Mouse (Mus musculus): ENCODE data around the gene Mybbp1a.
"Not testable (repeated sequence)": the region's sequence is repeated elsewhere in the genome, so short reads cannot be mapped to it uniquely, and the experiment has no call there.

The Mybbp1a gene

GRCm38 (mm10) chr11:72413016-72413415 is 28.1 kb upstream of the Mybbp1a start:
- no peak for DNase-seq (ENCODE audit: low read depth in 1 of 2, low spot score in 2 of 2)

DNA sequence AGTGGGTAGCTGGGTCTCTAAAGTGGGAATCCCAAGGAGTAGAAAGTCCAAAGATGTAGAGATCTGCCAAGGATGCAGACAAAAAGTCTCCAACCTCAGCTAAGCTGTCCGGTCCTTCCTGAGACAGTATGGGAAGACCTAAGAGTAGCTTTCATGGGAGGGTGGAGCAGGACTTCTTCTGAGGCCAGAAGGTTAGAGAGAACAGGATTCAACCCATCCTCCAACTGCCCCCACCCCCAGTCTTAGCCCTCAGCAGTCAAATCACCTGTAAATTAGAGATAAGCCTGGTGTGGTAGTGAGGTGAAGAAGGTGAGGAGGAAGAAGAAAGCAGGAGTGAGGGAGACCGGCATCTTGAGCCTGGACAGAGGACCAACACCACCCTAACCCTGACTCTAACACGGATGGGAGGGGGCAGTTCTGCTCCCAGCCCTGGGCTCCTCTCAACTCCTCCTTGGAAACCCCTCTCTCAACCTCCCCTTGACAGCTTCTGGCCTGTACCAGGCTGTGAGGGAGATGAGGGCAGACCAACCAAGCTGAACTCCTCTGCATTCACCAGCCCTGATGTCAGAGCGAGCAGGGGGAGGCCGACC is 27.5 kb upstream of the Mybbp1a start:
- DNase-seq (ENCODE audit: low read depth in 1 of 2, low spot score in 2 of 2): no peak

- DNase-seq (ENCODE audit: low read depth in 1 of 2, low spot score in 2 of 2): no peak
Measured at GRCm38 (mm10) chr11:72415155-72415554, 26.0 kb upstream of the Mybbp1a start.

GRCm38 (mm10) chr11:72416666-72417065 is 24.5 kb upstream of the Mybbp1a start:
- no peak for DNase-seq (ENCODE audit: low read depth in 1 of 2, low spot score in 2 of 2)

DNA sequence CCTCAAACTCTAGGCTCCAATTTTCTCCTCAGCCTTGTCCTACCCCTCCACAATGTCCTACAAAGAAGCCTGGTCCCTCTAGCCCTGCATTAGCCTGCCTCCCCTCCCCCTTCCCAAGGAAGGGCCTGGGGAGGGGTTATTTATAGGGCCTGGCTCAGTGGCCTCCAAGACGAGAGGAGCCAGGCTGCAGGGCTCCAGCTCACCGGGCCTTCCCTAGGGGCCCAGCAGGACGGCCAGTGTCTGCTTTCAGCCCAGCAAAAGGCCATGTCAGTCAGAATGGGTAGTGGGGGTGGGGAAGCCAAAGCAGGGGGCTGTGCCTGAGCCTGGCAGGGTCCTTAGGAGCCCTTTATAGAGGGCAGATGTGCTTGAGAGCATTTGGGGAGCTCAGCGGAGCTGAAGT is 23.8 kb upstream of the Mybbp1a start:
- no peak for DNase-seq (ENCODE audit: low read depth in 1 of 2, low spot score in 2 of 2)

- DNase-seq (ENCODE audit: low read depth in 1 of 2, low spot score in 2 of 2): no peak
Measured at GRCm38 (mm10) chr11:72418227-72418626, 22.9 kb upstream of the Mybbp1a start.

DNA sequence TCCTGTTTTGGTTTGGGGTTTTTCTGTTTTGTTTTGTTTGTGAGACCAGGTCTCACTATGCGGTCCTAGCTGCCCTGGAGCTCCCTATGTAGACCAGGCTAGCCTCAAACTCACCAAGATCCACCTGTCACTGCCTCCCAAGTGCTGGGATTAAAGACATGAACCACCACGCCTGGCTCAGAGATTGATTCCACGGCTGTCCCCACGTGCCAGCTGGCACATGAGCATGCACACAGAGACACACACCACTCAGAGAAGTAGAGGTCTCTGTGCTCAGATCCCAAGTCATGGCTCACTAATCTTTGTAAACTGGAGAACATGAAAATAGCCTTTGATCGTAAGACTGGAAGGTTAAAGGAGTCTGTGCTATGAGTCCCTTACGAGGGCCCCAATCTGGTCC is 22.1 kb upstream of the Mybbp1a start:
- DNase-seq (ENCODE audit: low read depth in 1 of 2, low spot score in 2 of 2): no peak

GRCm38 (mm10) chr11:72420460-72421122 is 20.6 kb upstream of the Mybbp1a start:
- DNase-seq (ENCODE audit: low read depth in 1 of 2, low spot score in 2 of 2): no peak

GRCm38 (mm10) chr11:72421518-72422278 is 19.5 kb upstream of the Mybbp1a start:
- no peak for DNase-seq (ENCODE audit: low read depth in 1 of 2, low spot score in 2 of 2)

DNA sequence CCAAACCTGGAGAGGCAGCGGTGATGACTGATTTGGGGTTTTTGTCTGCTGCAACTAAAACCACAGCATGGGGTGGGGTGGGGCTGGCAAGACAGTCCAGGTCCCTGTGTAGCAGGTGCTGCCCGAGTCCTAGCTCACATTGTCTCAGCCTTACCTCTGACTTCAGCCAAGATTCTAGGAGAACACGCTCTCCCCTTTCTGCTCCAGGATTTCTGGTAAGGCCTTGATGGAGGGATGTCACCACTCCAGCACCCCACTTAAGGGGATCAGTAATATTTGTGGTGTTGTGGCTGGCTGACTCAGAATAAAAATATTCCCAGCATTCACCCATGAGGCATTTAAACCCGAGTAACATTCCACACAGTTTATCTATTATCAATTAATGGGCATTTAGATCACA is 17.5 kb upstream of the Mybbp1a start:
- DNase-seq (ENCODE audit: low read depth in 1 of 2, low spot score in 2 of 2): no peak

- no peak for DNase-seq (ENCODE audit: low read depth in 1 of 2, low spot score in 2 of 2)
Measured at GRCm38 (mm10) chr11:72425201-72425600, 16.0 kb upstream of the Mybbp1a start.

DNA sequence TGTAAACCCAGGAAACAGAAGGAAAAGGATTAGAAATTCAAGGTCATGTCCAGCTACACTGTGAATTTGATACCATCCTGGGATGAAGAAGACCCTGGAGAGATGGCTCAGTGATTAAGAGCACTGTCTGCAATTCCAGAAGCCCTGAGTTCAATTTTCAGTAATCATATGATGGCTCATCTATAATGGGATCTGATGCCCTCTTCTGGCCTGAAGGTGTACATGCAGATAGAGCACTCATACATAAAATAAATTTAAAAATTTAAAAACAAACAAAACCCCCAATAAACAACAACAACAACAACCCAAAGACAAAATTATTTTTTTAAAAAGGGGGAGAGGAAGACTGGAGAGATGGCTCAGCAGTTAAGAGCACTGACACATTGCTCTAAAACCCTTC is 14.3 kb upstream of the Mybbp1a start:
- DNase-seq (ENCODE audit: low read depth in 1 of 2, low spot score in 2 of 2): no peak

GRCm38 (mm10) chr11:72428694-72429093 is 12.5 kb upstream of the Mybbp1a start:
- DNase-seq (ENCODE audit: low read depth in 1 of 2, low spot score in 2 of 2): peak; percentile 31 to 52

DNA sequence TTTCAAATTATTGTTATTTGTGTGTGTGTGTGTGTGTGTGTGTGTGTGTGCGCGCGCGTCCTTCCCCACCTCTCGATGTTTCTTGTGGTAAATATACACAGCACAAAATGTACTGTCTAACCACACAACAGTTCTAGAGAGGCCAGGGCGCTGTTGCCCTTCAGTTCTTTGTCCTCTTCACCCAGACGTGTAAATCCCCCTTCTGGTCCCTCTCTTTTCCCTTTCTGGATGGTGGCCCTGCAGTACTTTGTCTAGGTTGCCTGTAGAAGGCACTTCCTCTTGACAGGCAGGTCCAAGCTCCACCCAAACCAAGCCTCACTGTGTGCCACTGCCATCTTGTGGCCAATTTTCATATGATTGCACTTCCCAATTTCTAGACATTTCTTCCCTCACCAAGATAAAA is 11.9 kb upstream of the Mybbp1a start:
- peak; percentile 64 to 79 for DNase-seq (ENCODE audit: low read depth in 1 of 2, low spot score in 2 of 2)

DNA sequence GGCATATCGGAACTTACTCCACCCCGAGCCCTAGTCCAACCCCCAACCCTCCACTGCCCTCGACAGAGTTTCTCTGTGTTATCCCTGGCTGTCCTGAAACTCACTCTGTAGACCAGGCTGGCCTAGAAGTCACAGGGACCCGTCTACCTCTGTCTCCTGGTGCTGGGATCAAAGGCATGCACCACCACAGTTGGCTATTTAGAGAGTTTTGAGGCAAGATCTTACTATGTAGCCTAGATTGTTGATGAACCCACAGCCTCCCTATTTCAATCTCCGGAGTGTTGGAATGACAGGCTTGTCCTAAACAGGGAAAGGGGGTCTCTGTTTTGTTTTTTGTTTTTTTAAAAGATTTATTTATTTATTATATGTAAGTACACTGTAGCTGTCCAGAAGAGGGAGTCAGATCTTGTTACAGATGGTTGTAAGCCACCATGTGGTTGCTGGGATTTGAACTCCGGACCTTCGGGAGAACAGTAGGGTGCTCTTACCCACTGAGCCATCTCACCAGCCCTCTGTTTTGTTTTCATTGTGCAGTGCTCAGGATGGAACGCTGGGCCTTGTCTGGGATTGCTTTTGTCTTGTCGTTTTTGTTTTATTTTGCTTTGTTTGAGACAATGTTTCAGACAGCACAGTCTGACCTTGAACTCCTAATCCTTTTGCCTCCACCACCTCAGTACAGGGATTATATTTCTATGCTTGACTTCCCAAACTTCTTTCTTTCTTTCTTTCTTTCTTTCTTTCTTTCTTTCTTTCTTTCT is 10.7 kb upstream of the Mybbp1a start:
- not testable (repeated sequence) for DNase-seq (ENCODE audit: low read depth in 1 of 2, low spot score in 2 of 2)

- DNase-seq (ENCODE audit: low read depth in 1 of 2, low spot score in 2 of 2): no peak
Measured at GRCm38 (mm10) chr11:72434963-72435693, 6.0 kb upstream of the Mybbp1a start, which contains the start of gene Ggt6. Gene Ggt6 (plus strand): TSS chr11:72435526.

GRCm38 (mm10) chr11:72435694-72436045 is 5.5 kb upstream of the Mybbp1a start:
- DNase-seq (ENCODE audit: low read depth in 1 of 2, low spot score in 2 of 2): no peak

DNA sequence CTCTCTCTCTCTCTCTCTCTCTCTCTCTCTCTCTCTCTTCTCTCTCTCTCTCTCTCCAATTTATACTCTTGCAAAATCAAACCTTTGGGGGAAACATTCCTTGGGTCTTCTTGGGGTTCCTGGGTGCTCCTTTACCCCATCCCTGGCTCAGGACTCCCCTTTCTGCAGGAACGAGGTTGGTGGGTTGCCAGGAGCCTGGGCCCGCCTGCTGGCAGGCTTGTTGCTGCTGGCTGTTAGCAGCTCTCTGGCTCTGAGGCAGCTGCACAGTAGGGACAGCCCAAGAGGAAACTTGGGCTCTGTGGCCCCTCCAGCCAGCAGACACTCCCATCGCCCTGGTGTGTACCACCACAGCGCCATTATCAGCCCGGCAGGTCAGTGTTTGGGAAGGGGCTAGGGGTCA is 4.9 kb upstream of the Mybbp1a start:
- no peak for DNase-seq (ENCODE audit: low read depth in 1 of 2, low spot score in 2 of 2)

DNA sequence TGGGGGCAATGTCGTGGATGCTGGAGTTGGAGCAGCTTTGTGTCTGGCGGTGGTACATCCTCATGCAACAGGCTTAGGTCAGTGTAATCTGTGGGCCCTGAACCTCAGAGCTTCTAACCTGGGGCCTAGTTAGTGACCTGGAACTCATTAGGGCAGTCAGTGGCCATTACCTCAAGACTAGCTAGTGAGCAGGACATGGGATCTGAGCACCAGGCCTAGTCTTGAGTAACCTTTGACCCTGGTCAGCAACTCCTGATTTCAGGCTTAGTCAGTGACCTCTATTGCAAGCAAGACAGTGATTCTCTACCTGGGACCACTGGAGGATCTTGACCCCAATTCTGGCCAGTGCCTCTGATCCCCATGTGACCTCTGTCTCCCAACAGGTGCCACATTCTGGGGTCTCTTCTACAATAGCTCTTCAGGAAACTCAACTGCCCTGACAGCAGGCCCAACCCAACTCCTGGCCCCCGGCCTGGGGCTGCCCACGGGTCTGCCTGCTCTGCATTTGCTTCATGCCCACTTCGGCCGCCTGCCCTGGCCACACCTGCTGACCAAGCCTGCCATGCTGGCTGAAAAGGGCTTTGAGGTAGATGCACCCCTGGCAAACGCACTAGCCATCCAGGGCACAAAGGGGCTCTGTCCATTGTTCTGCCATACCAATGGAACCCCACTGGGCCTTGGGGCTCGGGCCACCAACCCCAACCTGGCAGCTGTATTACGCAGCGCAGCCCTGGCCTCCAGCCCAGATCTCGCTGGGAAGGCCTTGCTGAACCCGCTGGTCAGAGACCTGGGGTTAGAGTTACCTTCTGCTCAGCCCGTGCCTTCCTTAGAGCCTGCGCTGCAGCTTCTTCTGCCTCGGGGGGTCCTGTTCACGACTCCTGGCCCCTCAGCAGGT is 4.2 kb upstream of the Mybbp1a start:
- no peak for DNase-seq (ENCODE audit: low read depth in 1 of 2, low spot score in 2 of 2)

DNA sequence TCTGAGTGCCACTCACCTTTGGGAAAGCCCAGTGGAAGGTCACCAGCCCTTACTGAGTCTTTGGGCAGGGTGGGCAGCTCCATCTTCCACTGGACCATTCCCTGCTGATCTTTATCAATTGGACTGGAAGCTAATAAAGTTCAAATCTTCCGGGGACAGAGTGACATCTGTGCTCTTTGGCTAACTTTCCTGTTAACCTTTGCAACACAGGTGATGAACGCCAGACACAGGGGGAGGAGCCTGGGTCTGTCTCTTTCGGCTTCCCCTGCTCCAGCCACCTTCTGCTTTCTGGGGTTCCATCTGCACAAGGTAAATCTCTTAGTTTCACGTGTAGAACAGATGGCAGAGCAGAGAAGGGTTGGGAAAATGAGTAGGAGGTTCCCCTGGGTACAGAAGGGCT is 2.7 kb upstream of the Mybbp1a start:
- DNase-seq (ENCODE audit: low read depth in 1 of 2, low spot score in 2 of 2): no peak

Data from monocyte, adult 2 months (primary cell).